Mouse (Mus musculus): Measurements from ENCODE around the gene Dgkd.

DNA sequence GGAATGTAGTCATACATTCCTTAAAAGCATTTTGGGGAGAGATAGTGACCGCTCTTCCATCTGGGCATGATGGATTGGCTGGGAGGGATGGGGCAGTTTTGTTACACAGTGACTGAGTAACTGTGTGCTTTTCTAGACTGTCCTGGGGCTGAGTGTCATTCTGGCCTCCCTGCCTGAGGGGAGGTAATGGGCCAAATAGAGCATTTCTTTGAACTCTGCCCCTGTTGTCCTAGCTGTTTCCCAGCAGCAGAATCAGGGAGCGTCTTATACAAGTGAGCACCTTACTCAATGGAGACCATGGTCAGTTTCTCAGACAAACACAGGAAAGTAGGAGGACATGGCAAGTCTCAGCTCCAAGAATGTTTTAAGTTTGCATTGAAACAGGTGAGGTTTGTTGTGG is 43.8 kb downstream of the Dgkd start:
- TF ChIP-seq POLR2A (IDR thresholded peaks at IDR 0.05; ENCODE audit: insufficient read depth, low read depth, low read length) (no peak), CTCF (IDR thresholded peaks at IDR 0.05) (no peak), EP300 (IDR thresholded peaks at IDR 0.05; ENCODE audit: insufficient read depth, low read depth, low read length) (no peak)
